Mouse (Mus musculus) kidney, adult 2 months (tissue): ENCODE results near the gene Lyl1.

ENCODE experiments used
- CTCF ChIP-seq: fragments of 200-500 bp; conservative IDR thresholded peaks from 2 replicates; pipeline ENCODE4 v1.5.1; 2011; ENCODE audit warnings: low read depth, mild to moderate bottlenecking, control low read depth, low read length, moderate library complexity, mixed read lengths; ENCODE audit not compliant: insufficient read depth, insufficient read length
- POLR2A ChIP-seq: fragments of 200-500 bp; IDR thresholded peaks from one replicate; pipeline ENCODE4 v1.6.1; 2011; ENCODE audit warnings: low read depth, low read length, control low read depth

GRCm38 (mm10) chr8:84697166-84698130 is 3.8 kb upstream of the Lyl1 start:
- TF ChIP-seq CTCF (peak; percentile 46), POLR2A (no peak)
